Mouse (Mus musculus): Measurements from ENCODE around the gene Sema3g. TPM values are rescaled to one million over a fixed set of nuclear protein-coding genes. Genes with fewer than 3 reads are reported as not detected.

Sema3g gene
- total RNA-seq (2014; rRNA removed) (3.1 and 4.1 TPM in 2 replicates), polyA plus RNA-seq (2015; fragmentation: Nextera tagmentation; extraction: Ambion mirVana) (0.36 and 0.44 TPM in 2 replicates)

DNA sequence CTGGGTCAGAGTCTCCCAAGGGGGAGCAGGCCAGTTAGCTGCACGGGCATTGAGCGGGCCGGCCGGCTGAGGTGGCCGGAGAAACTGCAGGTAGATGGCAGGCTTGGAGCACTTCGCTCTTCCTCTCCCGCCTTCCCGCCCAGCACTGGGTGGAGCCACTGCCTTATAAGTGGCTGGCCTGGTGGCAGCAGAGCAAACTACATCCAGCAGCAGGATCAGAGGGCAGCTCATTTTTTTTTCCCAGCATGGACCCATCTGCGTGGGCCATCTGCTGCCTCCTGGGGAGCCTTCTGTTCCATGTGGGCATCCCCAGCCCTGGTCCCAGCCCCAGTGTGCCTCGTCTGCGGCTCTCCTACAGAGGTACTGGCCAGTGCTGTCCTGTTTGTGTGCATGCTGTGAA, at the start of gene Sema3g:
Gene Sema3g, plus strand, starts transcription at position 195 of the 400 bp plus-strand sequence.
- Histone ChIP-seq H3K4me2 (ENCODE audit: low read depth, low read length, poor library complexity, severe bottlenecking) (no peak within 1 kb of the TSS), H3K4me1 (ENCODE audit: insufficient read depth, low read length) (no peaks in the 10 kb centered on the region), H3K4me3 (ENCODE audit: low read depth, low read length) (no peak within 1 kb of the TSS), H3K27me3 (ENCODE audit: insufficient read depth, low read length) (no peaks in the 10 kb centered on the region), H3K27ac (ENCODE audit: low read depth, low read length) (no peak within 1 kb of the TSS), H3K36me3 (ENCODE audit: insufficient read depth, low read length) (no peaks in the 10 kb centered on the region), H3K9ac (replicated peaks; ENCODE audit: low read length, poor library complexity, severe bottlenecking) (no peak within 1 kb of the TSS; the same call in 1 of the 2 replicates), H3K9me3 (ENCODE audit: low read length) (no peaks in the 10 kb centered on the region)
- ATAC-seq (ENCODE audit: low FRiP score) (peak; percentile 45), DNase-seq (ENCODE audit: low spot score) (peak; percentile 63)
- peak; percentile 72 for TF ChIP-seq CTCF (IDR thresholded peaks at IDR 0.05)
- 13% methylated on average over 11 of the region's 11 CpGs for WGBS

DNA sequence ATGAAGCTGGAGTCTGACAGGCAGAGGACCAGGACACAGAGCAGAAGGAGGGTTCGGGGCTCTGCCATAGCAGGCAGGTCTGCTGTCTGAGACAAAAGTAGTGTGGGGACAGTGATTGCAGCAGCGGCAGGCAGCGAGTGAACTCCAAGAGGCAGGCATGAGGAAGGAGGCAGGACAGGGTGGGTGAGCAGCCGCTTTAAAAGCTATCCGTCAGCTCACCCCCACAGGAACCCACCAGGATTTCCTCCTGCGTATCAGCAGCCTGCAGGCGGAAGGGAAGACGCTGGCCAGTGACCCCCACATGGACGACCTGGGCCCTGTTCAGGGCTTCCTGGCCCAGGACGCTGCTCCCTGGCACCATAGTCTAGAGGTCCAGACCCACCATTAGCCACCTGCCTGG, 49.2 kb upstream of the Sema3g start, which contains the start of gene Stab1:
Gene Stab1, minus strand, starts transcription at position 217 of the 400 bp plus-strand sequence.
- 52% methylated on average over 10 of the region's 10 CpGs for WGBS
- H3K4me3 ChIP-seq (ENCODE audit: low read depth, low read length), result no peak within 1 kb of the TSS
- no peak for ATAC-seq (ENCODE audit: low FRiP score)
- H3K9me3 ChIP-seq (ENCODE audit: low read length), result no peaks in the 10 kb centered on the region
- no peak within 1 kb of the TSS for H3K9ac ChIP-seq (replicated peaks; ENCODE audit: low read length, poor library complexity, severe bottlenecking)
- no peaks in the 10 kb centered on the region for H3K27me3 ChIP-seq (ENCODE audit: insufficient read depth, low read length)
- H3K36me3 ChIP-seq (ENCODE audit: insufficient read depth, low read length), result peaks cover 31% of the 10 kb centered on the region
- no peak within 1 kb of the TSS for H3K4me2 ChIP-seq (ENCODE audit: low read depth, low read length, poor library complexity, severe bottlenecking)
- H3K4me1 ChIP-seq (ENCODE audit: insufficient read depth, low read length), result no peaks in the 10 kb centered on the region; the same call in 1 of the 2 replicates
- no peak within 1 kb of the TSS for H3K27ac ChIP-seq (ENCODE audit: low read depth, low read length)
- no peak for DNase-seq (ENCODE audit: low spot score)
- no peak for TF ChIP-seq CTCF (IDR thresholded peaks at IDR 0.05)

- Histone ChIP-seq H3K9ac (replicated peaks; ENCODE audit: low read length, poor library complexity, severe bottlenecking) (no peak overlapping the region), H3K36me3 (ENCODE audit: insufficient read depth, low read length) (peaks cover 41% of the 10 kb centered on the region), H3K27me3 (ENCODE audit: insufficient read depth, low read length) (no peaks in the 10 kb centered on the region), H3K4me1 (ENCODE audit: insufficient read depth, low read length) (no peaks in the 10 kb centered on the region; the same call in 1 of the 2 replicates), H3K9me3 (ENCODE audit: low read length) (no peaks in the 10 kb centered on the region), H3K4me2 (ENCODE audit: low read depth, low read length, poor library complexity, severe bottlenecking) (no peak overlapping the region), H3K4me3 (ENCODE audit: low read depth, low read length) (no peak overlapping the region), H3K27ac (ENCODE audit: low read depth, low read length) (no peak overlapping the region)
- DNase-seq (ENCODE audit: low spot score) (no peak), ATAC-seq (ENCODE audit: low FRiP score) (no peak)
- no peak for TF ChIP-seq CTCF (IDR thresholded peaks at IDR 0.05)
- 85% methylated on average over 6 of the region's 6 CpGs for WGBS
These were observed 48.2 kb upstream of the Sema3g start for GRCm38 (mm10) chr14:31169508-31169907.

DNA sequence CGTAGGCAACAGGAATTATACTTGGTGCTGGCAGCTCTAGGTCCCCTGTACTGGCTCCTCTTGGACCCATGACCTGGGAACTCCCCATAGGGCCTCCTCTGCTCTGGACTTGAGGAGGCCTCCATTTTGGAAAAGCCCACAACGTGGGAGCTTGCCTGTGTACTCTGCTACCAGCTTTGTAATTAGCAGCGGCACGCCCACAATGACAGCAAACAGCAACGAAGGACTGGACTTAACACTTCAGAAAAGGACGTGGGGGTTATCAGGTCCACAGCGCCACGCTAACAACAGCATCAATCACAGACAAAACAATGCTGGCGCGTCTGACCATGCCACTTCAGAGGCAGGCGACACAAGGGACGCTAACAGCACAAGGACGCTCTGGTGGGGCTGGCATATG, 46.7 kb upstream of the Sema3g start:
- H3K9me3 ChIP-seq (ENCODE audit: low read length), result no peaks in the 10 kb centered on the region
- no peak overlapping the region for H3K4me2 ChIP-seq (ENCODE audit: low read depth, low read length, poor library complexity, severe bottlenecking)
- H3K4me1 ChIP-seq (ENCODE audit: insufficient read depth, low read length), result no peaks in the 10 kb centered on the region
- H3K27me3 ChIP-seq (ENCODE audit: insufficient read depth, low read length), result no peaks in the 10 kb centered on the region
- no peak overlapping the region for H3K27ac ChIP-seq (ENCODE audit: low read depth, low read length)
- DNase-seq (ENCODE audit: low spot score) (no peak), ATAC-seq (ENCODE audit: low FRiP score) (no peak)
- H3K9ac ChIP-seq (replicated peaks; ENCODE audit: low read length, poor library complexity, severe bottlenecking), result no peak overlapping the region
- peaks cover 55% of the 10 kb centered on the region for H3K36me3 ChIP-seq (ENCODE audit: insufficient read depth, low read length)
- WGBS, result 91% methylated on average over 13 of the region's 13 CpGs
- no peak overlapping the region for H3K4me3 ChIP-seq (ENCODE audit: low read depth, low read length)
- no peak for TF ChIP-seq CTCF (IDR thresholded peaks at IDR 0.05)

GRCm38 (mm10) chr14:31171386-31171785, 46.3 kb upstream of the Sema3g start:
- H3K9ac ChIP-seq (replicated peaks; ENCODE audit: low read length, poor library complexity, severe bottlenecking), result no peak overlapping the region
- no peak overlapping the region for H3K27ac ChIP-seq (ENCODE audit: low read depth, low read length)
- no peak overlapping the region for H3K4me3 ChIP-seq (ENCODE audit: low read depth, low read length)
- DNase-seq (ENCODE audit: low spot score), result no peak
- 75% methylated on average over 11 of the region's 11 CpGs for WGBS
- H3K4me2 ChIP-seq (ENCODE audit: low read depth, low read length, poor library complexity, severe bottlenecking), result no peak overlapping the region
- H3K36me3 ChIP-seq (ENCODE audit: insufficient read depth, low read length), result peaks cover 59% of the 10 kb centered on the region
- no peak for ATAC-seq (ENCODE audit: low FRiP score)
- no peak for TF ChIP-seq CTCF (IDR thresholded peaks at IDR 0.05)
- no peaks in the 10 kb centered on the region for H3K9me3 ChIP-seq (ENCODE audit: low read length)
- no peaks in the 10 kb centered on the region for H3K27me3 ChIP-seq (ENCODE audit: insufficient read depth, low read length)
- no peaks in the 10 kb centered on the region for H3K4me1 ChIP-seq (ENCODE audit: insufficient read depth, low read length)

GRCm38 (mm10) chr14:31171821-31172220, 45.8 kb upstream of the Sema3g start:
- Histone ChIP-seq H3K27ac (ENCODE audit: low read depth, low read length) (no peak overlapping the region), H3K36me3 (ENCODE audit: insufficient read depth, low read length) (peaks cover 64% of the 10 kb centered on the region), H3K4me3 (ENCODE audit: low read depth, low read length) (no peak overlapping the region), H3K4me2 (ENCODE audit: low read depth, low read length, poor library complexity, severe bottlenecking) (no peak overlapping the region), H3K9me3 (ENCODE audit: low read length) (no peaks in the 10 kb centered on the region), H3K27me3 (ENCODE audit: insufficient read depth, low read length) (no peaks in the 10 kb centered on the region), H3K9ac (replicated peaks; ENCODE audit: low read length, poor library complexity, severe bottlenecking) (no peak overlapping the region), H3K4me1 (ENCODE audit: insufficient read depth, low read length) (no peaks in the 10 kb centered on the region)
- no peak for TF ChIP-seq CTCF (IDR thresholded peaks at IDR 0.05)
- WGBS, result 96% methylated on average over 15 of the region's 15 CpGs
- ATAC-seq (ENCODE audit: low FRiP score) (no peak), DNase-seq (ENCODE audit: low spot score) (no peak)

Measured in midbrain, postnatal 0 days (tissue).